Mouse (Mus musculus) myocyte (in vitro differentiated cells): ENCODE results near the gene Ccr6. TPM values are rescaled to one million over a fixed set of nuclear protein-coding genes. Genes with fewer than 3 reads are reported as not detected.

Experiments used
- H3K27me3 ChIP-seq: one replicate; pipeline ENCODE4 v1.6.1; 2011; ENCODE audit not compliant: control insufficient read depth, insufficient read depth, insufficient read length
- H3K36me3 ChIP-seq: one replicate; pipeline ENCODE4 v1.6.1; 2011; ENCODE audit not compliant: control insufficient read depth, insufficient read depth
- H3K4me2 ChIP-seq: one replicate; pipeline ENCODE4 v1.6.1; 2011; ENCODE audit warnings: low read depth, control low read depth
- H3K4me3 ChIP-seq: one replicate; pipeline ENCODE4 v1.5.1; 2011; ENCODE audit warnings: mild to moderate bottlenecking, control low read depth, moderate library complexity
- H3K79me2 ChIP-seq: one replicate; pipeline ENCODE4 v1.6.1; 2011; ENCODE audit not compliant: control insufficient read depth, insufficient read depth
- H3ac ChIP-seq: one replicate; pipeline ENCODE4 v1.6.1; 2011; ENCODE audit not compliant: control insufficient read depth, insufficient read length
- CEBPB ChIP-seq: IDR thresholded peaks from 2 replicates; pipeline ENCODE4 v1.6.1; 2011; ENCODE audit warnings: mild to moderate bottlenecking, moderate library complexity; ENCODE audit not compliant: poor library complexity, insufficient read depth, severe bottlenecking
- E2F4 ChIP-seq: IDR thresholded peaks from one replicate; pipeline ENCODE4 v1.6.1; 2011; ENCODE audit warnings: mild to moderate bottlenecking, control low read depth, moderate library complexity; ENCODE audit not compliant: insufficient read depth
- MAX ChIP-seq: IDR thresholded peaks from one replicate; pipeline ENCODE4 v1.6.1; 2011; ENCODE audit warnings: low read depth, mild to moderate bottlenecking, control low read depth
- MYOD1 ChIP-seq, 3 experiments: IDR thresholded peaks; one replicate each; pipeline ENCODE4 v1.6.1; 2011; ENCODE audit warnings: control low read depth in 2 of 3, low read depth in 2 of 3, mild to moderate bottlenecking in 2 of 3, moderate library complexity in 1 of 3; ENCODE audit not compliant: insufficient read length in 2 of 3, control insufficient read depth in 1 of 3
- MYOG ChIP-seq, 3 experiments: IDR thresholded peaks; one replicate each; pipeline ENCODE4 v1.6.1; 2011; ENCODE audit warnings: control low read depth in 2 of 3, low read depth in 2 of 3, mild to moderate bottlenecking in 2 of 3; ENCODE audit not compliant: insufficient read length in 2 of 3, control insufficient read depth in 1 of 3, insufficient read depth in 1 of 3
- POLR2A ChIP-seq: IDR thresholded peaks from one replicate; pipeline ENCODE4 v1.6.1; 2011; ENCODE audit warnings: low read depth, mild to moderate bottlenecking, control low read depth, moderate library complexity; ENCODE audit not compliant: insufficient read length
- POLR2AphosphoS2 ChIP-seq: IDR thresholded peaks from one replicate; pipeline ENCODE4 v1.6.1; 2011; ENCODE audit warnings: low read depth, control low read depth; ENCODE audit not compliant: insufficient read length
- REST ChIP-seq: IDR thresholded peaks from one replicate; pipeline ENCODE4 v1.6.1; 2011; ENCODE audit warnings: mild to moderate bottlenecking, control low read depth, moderate library complexity; ENCODE audit not compliant: insufficient read depth, insufficient read length
- SRF ChIP-seq: IDR thresholded peaks from one replicate; pipeline ENCODE4 v1.6.1; 2011; ENCODE audit warnings: low read depth; ENCODE audit not compliant: control insufficient read depth, insufficient read length
- TCF12 ChIP-seq: IDR thresholded peaks from one replicate; pipeline ENCODE4 v1.6.1; 2011; ENCODE audit warnings: mild to moderate bottlenecking, control low read depth; ENCODE audit not compliant: poor library complexity, insufficient read depth, severe bottlenecking
- TCF3 ChIP-seq: IDR thresholded peaks from one replicate; pipeline ENCODE4 v1.6.1; 2011; ENCODE audit warnings: low read depth, control low read depth; ENCODE audit not compliant: insufficient read length
- USF1 ChIP-seq: IDR thresholded peaks from one replicate; pipeline ENCODE4 v1.6.1; 2011; ENCODE audit warnings: low read depth, mild to moderate bottlenecking, control low read depth, moderate library complexity
- polyA plus RNA-seq: library from polyadenylated mRNA; unstranded; fragments of >200 nt; fragmentation: generic; extraction: Trizol; gene quantifications from one replicate; pipeline ENCODE4 v1.2.1, GENCODE M21; 2012; ENCODE audit warnings: missing spikeins

Ccr6 gene
- polyA plus RNA-seq: not detected

GRCm38 (mm10) chr17:8235743-8236142 lies at the start of gene Ccr6:
TSS of gene Ccr6 (plus strand) at chr17:8236043.
- TF ChIP-seq CEBPB (no peak), TCF3 (no peak), TCF12 (no peak), E2F4 (no peak), SRF (no peak), MYOD1 (IDR thresholded peaks at IDR 0.05; ENCODE audit: control insufficient read depth in 1 of 3, insufficient read length in 2 of 3, low read depth in 2 of 3) (no peak)
- Histone ChIP-seq H3K4me3 (no peak within 1 kb of the TSS), H3ac (no peak within 1 kb of the TSS), H3K79me2 (no peaks in the 10 kb centered on the region), H3K4me2 (no peak within 1 kb of the TSS), H3K36me3 (no peaks in the 10 kb centered on the region), H3K27me3 (peaks cover 49% of the 10 kb centered on the region)

GRCm38 (mm10) chr17:8193678-8194077 lies 42.2 kb upstream of the Ccr6 start:
- Histone ChIP-seq H3K27me3 (no peaks in the 10 kb centered on the region), H3K4me2 (no peak overlapping the region), H3K4me3 (no peak overlapping the region), H3K36me3 (peaks cover 59% of the 10 kb centered on the region), H3ac (no peak overlapping the region), H3K79me2 (no peaks in the 10 kb centered on the region)
- TF ChIP-seq TCF3 (no peak), SRF (no peak), POLR2AphosphoS2 (no peak), REST (no peak), POLR2A (no peak), MAX (no peak), MYOG (IDR thresholded peaks at IDR 0.05; ENCODE audit: control insufficient read depth in 1 of 3, insufficient read depth in 1 of 3, insufficient read length in 2 of 3, low read depth in 2 of 3) (no peak), E2F4 (no peak), MYOD1 (IDR thresholded peaks at IDR 0.05; ENCODE audit: control insufficient read depth in 1 of 3, insufficient read length in 2 of 3, low read depth in 2 of 3) (no peak), TCF12 (no peak), USF1 (no peak), CEBPB (no peak)

GRCm38 (mm10) chr17:8195685-8196376 lies 40.0 kb upstream of the Ccr6 start:
- Histone ChIP-seq H3K4me3 (no peak overlapping the region), H3K36me3 (peaks cover 46% of the 10 kb centered on the region)
- TF ChIP-seq TCF3: no peak
- no peak for TF ChIP-seq TCF12
- TF ChIP-seq POLR2A: no peak
- TF ChIP-seq POLR2AphosphoS2: no peak
- TF ChIP-seq CEBPB: no peak
- TF ChIP-seq MYOD1 (IDR thresholded peaks at IDR 0.05; ENCODE audit: control insufficient read depth in 1 of 3, insufficient read length in 2 of 3, low read depth in 2 of 3): no peak
- no peak for TF ChIP-seq MAX
- no peak for TF ChIP-seq SRF
- no peak for TF ChIP-seq MYOG (IDR thresholded peaks at IDR 0.05; ENCODE audit: control insufficient read depth in 1 of 3, insufficient read depth in 1 of 3, insufficient read length in 2 of 3, low read depth in 2 of 3)
- TF ChIP-seq REST: no peak
- TF ChIP-seq USF1: no peak
- no peak for TF ChIP-seq E2F4

GRCm38 (mm10) chr17:8197652-8198051 lies 38.2 kb upstream of the Ccr6 start:
- H3K4me3 ChIP-seq: no peak overlapping the region
- H3K79me2 ChIP-seq: no peaks in the 10 kb centered on the region
- peaks cover 31% of the 10 kb centered on the region for H3K36me3 ChIP-seq
- H3K4me2 ChIP-seq: no peak overlapping the region
- no peaks in the 10 kb centered on the region for H3K27me3 ChIP-seq
- no peak overlapping the region for H3ac ChIP-seq
- TF ChIP-seq REST: no peak
- TF ChIP-seq MYOG (IDR thresholded peaks at IDR 0.05; ENCODE audit: control insufficient read depth in 1 of 3, insufficient read depth in 1 of 3, insufficient read length in 2 of 3, low read depth in 2 of 3): no peak
- no peak for TF ChIP-seq USF1
- TF ChIP-seq MYOD1 (IDR thresholded peaks at IDR 0.05; ENCODE audit: control insufficient read depth in 1 of 3, insufficient read length in 2 of 3, low read depth in 2 of 3): no peak
- TF ChIP-seq MAX: no peak
- TF ChIP-seq TCF12: no peak
- no peak for TF ChIP-seq TCF3

More at GRCm38 (mm10) chr17:8195685-8196376, 40.0 kb upstream of the Ccr6 start:
- Histone ChIP-seq H3K79me2 (no peaks in the 10 kb centered on the region), H3K27me3 (no peaks in the 10 kb centered on the region), H3ac (no peak overlapping the region), H3K4me2 (no peak overlapping the region)
